Mouse (Mus musculus) gastrocnemius, postnatal 10 days (tissue): Measurements from ENCODE around the gene Mep1a. TPM values are rescaled to one million over a fixed set of nuclear protein-coding genes. Genes with fewer than 3 reads are reported as not detected.
"Not testable (repeated sequence)": the region's sequence is repeated elsewhere in the genome, so short reads cannot be mapped to it uniquely, and the experiment has no call there.

Experiments used
- DNase-seq: peaks from one replicate; pipeline ENCODE4 v3.0.0; 2021; ENCODE audit warnings: mixed read lengths
- long read RNA-seq, 2 experiments: library from polyadenylated mRNA; stranded (forward); transcript quantifications; one replicate each; pipeline ENCODE4 v2.0.0; 2021
- total RNA-seq, 2 experiments: library from RNA; stranded (reverse); gene quantifications; 2 replicates each; pipeline ENCODE4 v1.2.3; 2021

Mep1a gene
- total RNA-seq, result not detected
- long read RNA-seq, experiment 1, result 0 reads
- long read RNA-seq, experiment 2, result 0 reads

DNA sequence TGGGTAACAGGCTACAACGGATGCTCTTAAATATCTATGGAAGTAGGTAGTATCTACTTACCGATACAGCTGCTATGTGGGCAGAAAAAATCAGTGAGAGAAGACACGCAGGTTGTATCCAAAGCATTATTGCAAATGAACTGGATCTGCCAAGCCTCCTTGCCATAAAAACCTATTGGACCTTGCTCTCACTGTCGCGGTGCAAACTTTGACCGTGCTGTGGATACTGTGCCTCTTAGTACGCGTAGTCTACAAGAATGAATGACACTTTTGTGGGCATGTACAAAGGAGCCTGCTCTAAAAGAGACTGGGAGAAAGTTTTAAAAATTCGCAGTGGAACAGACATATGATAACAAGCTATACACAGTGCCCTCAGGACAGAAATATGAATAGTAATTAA lies at the start of gene Mep1a:
Gene Mep1a, minus strand, starts transcription at position 221 of the 400 bp plus-strand sequence.
- DNase-seq, result no peak

DNA sequence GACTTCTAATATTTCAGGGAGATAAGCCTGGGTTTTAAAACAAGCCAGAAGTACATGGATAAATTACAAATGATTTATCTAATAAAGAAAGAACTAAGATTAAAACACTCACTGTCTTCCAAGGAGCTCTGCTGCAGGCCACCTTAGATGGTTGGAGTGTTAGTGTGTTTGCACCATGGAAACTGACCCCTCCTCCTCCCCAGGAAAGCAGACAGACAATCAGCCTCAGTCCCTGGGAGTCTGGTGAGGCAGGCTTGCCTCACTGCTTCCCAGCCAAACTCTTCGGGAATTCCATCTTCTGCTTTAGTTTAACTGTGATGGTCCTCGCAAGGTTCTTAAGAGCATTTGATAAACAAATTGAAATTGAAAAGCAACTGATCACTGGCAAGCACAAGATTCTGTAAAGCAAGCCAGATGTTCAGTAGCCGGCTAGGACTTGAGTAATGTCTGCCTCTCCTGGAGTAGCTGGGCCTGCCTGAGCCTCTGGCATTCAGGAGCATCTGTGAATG lies 48.6 kb upstream of the Mep1a start:
- no peak for DNase-seq

DNA sequence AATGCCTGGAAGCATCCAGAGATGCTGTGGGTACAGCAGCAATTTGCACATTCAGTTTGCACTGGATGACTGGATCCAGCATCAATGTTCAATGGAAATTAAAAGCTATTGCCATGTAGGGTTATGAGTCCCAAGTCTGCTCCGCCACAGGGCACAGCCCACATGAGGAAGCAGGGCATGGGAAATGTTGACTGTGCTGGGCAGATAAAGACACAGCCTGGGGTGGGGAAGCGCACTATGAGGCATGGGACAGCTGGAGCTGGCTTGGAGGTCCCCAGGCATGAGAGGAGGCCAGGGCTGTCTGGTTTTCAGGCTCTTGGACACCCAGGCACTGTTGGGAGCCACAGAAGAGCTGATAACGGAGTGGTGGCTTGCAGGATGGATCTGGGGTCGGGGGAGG lies 41.4 kb upstream of the Mep1a start:
- no peak for DNase-seq

DNA sequence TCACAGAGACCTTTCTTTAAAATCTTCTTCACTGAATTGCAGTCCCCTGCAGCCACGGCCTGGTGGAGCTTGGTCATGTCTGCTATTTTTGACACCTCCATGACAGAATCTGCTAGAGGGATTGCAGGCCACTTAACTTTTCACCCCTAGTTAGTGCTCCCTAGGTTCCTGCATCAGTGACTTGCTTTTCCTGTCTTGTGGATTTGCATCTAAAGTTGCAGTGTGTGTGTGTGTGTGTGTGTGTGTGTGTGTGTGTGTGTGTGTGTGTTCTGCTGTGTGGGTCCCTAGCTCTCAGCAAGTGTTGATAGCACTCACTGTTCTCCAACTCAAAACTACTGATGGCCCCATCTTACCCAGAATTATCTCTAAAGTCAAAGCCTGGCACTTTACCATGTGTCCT lies 40.9 kb upstream of the Mep1a start, which contains the start of gene Ankrd66:
Gene Ankrd66, minus strand, starts transcription at position 101 of the 400 bp plus-strand sequence.
- no peak for DNase-seq

DNA sequence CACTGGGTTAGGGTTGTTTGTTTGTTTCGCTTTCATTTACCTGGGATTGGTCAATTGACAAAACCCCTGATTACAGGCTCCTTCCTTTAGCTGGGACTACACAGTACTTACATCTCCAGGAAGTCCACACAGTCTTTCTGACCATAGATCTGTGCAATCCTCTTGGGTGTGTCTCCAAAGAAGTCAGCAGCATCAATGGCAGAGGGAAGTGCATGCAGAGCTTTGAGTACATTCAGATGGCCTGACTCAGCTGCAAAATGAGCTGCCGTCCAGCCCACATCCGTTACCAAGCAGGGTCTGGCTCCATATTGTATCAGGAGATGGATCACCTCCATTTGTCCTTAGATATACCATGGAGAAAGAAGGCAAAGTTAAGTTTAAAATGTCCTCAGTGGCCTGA lies 36.2 kb upstream of the Mep1a start:
- no peak for DNase-seq

DNA sequence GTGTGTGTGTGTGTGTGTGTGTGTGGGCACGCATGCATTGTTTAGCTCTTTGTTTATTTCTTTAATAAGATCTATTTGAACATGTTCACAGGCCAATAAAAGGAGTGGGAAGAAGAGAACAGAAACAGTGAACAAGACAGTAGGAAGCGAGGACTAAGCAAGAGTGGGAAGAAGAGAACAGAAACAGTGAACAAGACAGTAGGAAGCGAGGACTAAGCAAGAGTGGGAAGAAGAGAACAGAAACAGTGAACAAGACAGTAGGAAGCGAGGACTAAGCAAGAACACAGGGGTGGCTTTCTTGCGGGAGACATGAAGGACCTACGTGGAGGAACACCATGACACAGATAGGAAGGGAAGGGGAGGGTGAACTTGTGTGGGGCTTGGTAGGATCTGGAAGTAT lies 34.2 kb upstream of the Mep1a start:
- not testable (repeated sequence) for DNase-seq

DNA sequence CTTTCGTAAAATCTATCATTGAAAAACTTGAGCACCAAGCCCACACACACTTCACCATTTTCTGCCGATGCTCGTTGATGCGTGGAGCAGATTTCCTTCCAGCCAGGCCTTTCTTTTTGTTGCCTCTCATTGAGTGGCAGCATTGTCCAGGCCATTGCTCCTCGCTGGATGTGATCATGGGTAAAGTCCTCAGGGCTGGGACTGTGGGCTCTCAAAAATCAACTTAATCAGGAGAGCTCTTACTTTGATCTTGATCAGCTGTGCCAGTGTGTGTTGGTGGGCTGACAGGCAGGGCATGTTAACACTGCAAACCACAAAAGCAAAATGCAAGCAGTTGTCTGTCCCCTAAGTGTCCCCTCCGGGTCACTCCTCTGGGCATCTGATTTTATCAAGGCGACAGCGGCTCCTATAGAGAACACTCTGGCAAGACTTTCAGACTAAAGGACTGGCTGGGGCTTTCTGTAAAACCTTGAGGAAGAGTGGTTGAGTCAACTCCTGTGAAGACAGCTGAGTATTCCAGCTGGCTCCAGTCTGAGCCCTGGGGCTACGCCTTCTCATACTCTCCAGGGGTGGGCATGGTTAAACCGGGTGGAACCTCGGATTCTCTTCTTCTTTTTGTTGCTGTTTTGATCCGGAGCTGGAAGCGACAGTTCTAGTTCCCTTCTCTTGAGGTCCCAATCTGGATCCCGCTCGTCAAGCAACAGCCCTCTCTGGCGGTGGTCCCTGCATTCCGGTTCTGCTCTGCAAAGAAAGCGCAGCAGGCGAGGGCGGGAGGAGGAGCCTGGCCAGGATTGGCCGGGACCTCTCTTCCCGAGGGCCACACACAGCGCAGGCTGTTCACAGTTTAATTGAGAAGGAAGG lies 32.0 kb upstream of the Mep1a start:
- DNase-seq, result peak; percentile 50

DNA sequence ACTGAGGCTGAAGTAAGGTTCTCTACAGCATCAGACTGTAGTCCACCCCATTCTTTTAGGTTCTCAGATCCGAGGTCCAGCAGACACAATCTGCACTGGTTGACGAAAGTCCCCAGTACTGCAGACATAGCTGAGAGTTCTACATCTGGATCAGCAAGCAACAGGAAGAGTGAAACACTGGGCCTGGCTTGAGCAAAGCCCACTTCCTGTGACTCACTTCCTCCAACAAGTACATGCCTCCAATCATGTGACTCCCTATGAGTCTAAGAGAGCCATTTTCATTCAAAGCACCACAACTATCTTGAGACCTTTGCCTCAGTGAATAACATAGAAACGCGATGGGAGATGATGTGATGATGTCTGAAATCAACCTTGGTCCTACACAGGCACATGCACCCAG lies 28.6 kb upstream of the Mep1a start:
- no peak for DNase-seq

DNA sequence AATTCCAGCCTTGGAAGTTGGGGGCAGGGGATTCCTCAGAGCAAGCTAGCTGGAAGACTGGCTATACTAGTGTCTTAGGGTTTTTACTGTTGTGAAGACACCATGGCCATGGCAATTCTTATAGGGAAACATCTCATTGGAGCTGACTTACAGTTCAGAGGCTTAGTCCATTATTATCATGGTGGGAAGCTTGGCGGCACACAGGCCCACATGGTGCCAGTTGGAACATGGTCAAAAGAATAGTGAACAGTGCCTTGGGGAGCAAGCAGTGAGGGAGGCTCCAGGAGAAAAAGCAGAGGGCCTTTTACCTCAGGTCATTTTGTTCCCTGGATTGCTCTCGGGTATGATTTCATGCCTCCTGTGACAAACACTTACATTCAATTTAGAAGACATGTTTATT lies 27.9 kb upstream of the Mep1a start:
- no peak for DNase-seq

DNA sequence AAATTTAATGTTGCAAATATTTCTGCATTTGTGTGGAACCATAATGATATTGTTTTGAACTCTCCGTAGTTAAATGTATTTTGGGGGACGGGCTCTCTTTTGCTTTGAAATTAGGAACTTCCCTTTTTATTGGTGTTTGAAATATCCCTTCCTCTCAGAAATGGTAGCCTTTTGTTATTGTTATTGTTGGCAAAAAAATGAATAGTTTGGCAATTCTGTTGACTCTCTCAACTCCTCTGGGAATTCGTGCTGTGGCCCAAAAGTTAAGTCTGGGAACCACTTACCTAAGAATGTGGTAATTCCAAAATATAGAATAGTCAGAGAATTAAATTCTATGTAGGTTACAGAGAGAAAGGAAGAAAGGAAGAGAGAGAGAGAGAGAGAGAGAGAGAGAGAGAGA lies 17.6 kb upstream of the Mep1a start:
- DNase-seq, result no peak

DNA sequence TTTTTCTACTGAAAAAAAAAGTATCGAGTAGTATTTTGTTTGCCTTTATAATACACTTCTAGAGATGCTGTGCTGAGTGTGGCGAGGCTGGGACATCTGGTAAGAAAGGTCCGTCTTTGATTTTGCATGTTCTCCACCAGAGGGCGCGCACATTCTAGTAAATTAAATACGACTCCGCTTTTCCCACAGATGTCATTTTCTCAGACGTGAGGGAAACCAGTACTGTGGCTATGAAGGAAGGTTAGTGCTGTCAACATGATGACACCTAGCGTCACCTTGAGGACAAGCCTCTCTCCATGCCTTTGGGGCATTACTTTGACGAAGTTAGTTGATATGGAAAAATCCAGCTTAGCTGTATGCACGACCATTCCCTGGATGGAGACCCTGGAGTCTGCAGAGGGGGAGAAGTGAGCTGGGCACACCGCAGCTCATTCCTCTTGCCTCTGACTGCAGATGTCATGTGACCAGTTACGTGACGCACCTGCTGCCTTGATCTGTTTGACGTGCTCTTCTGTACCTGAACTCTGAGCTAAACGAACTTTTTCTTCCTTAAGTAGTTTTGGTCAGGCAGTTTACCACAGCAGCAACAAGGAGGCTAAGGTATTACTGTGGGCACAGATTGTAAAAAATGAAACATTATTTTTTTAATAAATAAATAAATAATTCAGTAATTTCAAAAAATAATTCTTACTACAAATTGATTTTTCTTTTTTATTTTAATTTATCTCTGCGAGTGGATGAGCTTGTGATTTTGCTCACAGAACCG lies 16.2 kb upstream of the Mep1a start:
- DNase-seq, result peak; percentile 67

DNA sequence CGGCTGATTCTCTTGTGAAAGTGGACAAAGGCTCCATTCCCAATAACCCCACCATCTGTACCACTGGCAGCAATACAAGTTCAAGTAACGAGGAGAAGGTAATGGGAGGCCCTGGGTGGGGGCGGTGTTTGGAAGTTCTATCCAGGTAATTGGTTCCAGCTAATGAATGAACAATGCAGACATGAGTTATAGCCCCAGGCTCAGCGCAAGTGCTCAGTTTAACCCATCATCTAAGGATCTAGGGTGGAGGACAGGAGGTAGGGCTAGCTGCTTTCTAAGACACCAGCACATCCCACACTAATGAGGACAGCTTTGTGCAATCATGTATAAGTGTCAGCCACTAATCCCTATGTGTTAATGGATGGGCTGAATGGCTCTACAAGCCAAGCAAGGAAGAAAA lies 8.2 kb upstream of the Mep1a start:
- DNase-seq, result no peak

DNA sequence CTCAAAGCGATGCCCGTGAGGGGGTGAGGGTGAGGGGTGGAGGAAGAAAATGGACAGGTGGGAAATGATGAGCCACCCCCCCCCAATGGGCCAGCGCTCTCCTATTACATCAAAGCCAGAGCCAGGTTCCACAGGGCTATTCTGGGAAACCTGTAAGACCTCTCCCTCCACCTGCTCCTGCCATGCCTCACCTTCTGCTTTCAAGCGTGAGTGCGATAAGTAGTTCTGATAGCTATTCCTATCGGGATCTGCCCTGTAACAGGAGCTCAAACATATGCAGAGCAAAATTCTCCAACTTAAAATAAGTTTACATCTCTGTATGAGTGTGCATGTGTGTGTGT lies 2.0 kb upstream of the Mep1a start:
- DNase-seq, result no peak

DNA sequence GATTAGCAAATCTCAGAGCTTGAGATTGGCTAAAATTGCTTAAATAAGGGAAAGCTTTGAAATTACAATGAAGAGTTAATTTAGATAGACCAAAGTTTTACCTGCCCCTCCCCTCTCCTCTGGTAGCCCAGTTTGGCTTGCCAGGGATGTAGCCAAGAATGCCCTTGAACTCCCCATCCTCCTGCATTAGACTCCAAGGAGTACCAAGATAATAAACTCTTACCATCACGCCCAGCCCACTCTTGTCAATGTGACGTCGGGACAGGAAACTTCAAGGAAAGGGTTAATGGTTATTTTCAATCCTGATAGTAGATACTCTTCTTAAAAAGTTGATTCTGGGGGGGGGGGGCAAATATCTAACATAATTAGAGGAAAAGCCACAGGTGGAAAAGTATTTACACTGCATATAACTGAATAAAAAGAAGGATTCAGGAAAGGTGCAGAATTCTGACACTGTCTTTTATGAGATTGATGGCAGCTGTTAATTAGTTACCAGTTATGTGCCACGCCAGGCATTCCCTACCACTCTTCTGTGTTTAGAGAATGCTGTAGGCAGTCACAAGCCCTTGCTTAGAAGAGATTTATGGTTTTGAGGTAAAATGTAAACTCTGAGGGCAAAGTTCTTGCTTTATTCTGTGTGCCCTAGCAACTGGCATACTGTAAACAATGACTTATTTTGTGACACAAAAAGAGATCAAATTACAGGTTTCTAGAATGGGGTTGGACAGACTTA lies 1.4 kb upstream of the Mep1a start:
- DNase-seq, result no peak

DNA sequence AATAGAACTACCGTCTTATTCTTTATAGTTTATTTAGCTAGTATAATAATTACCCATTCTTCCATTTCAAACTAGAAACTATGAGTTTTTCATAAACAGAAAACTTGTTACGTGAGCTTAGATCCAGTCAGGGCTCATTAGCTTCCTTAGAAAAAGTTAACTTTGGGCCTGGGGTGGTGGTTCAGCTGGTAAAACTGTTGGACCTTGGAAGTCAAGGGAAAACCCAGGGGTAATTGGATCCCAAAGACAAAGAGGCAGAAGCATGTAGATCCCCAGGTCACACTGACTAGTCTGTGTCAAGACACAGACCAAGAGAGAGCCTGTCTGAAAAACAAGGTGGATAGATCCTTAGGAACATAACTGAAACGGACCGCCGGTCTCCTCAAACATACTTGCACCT lies 981 bp downstream of the Mep1a start:
- no peak for DNase-seq

DNA sequence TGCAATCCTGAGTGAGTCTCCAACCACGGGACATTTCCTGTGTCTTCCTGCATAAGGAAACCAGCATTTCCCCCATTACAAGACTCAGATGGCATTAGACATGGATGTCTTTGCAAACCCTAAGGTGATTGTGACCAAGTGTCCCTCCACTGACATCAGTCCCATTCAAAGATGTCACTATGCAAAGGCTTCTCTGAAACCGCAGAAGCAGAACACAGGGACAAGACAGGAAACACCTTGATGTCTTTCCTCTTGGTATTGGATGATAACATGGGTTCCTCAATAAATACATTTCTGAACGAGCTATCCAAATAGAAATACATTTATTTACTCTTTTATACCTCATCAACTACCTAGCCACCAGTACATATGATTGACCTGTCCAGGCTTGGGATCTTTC lies 1.4 kb downstream of the Mep1a start:
- DNase-seq, result no peak

DNA sequence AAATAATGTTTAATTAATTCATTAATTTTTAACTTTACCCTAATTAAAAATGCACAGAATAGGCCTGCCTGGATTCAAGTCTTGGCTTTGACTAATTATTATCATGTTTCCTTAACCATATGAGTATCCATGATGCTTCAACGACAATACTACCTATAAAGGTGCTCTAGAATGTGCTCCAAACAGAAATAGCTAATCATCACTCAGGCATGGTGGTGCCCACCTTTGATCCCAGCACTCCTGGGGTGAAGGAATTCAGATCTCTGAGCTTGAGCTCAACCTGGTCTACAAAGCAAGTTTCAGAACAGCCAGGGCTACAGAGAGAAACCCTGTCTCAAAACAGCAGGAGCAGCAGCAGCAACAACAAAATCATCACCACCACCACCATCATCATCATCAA lies 2.1 kb downstream of the Mep1a start:
- no peak for DNase-seq

DNA sequence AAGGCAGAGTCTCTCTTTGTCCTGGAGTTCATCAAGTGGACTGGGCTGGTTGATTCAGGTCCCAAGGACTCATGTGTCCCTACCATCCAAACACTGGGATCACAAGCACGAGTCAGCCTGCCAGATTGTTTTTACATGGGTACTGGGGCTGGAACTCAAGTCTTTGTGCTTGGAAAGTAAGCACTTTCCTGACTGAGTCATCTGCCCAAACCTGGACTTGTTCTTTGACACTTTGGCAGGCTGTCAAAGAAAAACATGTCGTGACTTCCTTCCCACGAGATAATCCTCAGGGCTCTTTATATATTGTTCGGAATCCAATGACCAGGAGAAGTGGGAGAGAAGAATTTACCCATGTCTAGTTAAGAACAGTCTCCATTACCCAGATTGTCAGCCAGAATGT lies 5.1 kb downstream of the Mep1a start:
- DNase-seq, result no peak

DNA sequence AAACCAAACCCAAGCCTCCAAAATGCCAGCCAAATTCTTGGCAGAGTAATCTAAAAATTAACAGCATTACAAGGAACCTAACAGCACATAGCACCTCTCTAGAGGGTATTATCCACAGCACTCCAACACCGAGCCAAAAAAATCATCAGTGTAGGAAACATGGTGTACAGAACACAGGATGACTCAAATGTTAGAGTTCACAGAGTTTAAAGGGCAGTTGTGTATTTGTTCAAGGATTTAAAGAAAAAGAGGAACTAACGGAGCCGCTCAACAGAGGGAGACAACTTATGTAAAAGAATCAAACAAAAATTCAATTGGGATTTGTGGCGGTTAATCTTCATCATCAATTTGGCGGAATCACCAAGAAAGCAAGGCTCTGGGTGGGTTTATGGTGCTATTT lies 7.1 kb downstream of the Mep1a start:
- no peak for DNase-seq

DNA sequence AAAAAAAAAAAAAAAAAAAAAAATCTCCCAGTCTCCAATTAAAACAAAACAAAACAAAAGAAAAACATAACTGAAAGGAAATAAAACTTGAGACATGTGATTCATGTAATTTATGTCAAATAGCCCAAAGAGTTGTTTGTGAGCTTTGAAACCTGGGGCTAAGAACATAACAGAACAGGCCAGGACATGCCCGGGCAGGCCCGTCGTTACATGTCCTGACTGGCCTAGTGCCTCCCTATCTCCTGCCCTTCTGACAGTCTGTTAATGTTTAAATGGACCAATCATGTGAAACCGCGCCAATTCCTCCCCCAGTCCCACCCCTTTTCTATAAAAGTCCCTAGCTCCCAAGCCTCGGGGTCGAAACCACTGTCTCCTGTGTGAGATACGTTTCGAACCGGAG lies 12.2 kb downstream of the Mep1a start:
- DNase-seq, result not testable (repeated sequence)

DNA sequence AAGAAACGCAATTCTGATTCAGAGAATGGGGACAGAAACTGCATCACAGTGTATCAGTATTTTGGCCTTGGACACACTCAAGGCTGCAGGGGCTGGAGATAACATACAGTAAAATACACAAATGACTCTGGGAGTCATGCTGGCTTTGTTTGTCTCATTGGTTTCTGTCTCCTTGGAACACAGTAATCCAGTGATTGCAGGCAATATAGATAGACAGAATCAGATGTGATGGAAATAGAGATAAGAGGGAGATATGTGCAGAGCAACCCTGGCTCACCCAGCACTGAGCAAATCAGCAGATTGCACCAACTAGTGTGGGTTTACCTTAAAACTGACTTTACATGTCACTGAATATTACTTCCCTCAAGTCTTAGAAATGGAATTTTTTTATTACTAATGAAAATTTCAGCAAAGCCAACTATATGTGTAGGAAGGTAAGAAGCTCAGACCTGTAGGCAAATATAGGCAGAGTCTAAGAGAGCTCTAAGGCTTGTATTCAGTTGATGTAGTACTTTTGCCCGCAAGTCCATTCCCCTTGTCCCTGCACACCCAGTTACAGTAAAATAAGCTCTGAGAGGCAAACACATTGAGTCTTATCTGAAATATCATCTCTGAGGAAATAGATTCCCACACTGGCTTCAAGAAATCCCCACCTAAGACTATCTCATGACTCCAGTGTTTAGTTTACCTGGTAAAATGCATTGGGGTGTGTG lies 14.0 kb downstream of the Mep1a start:
- no peak for DNase-seq

DNA sequence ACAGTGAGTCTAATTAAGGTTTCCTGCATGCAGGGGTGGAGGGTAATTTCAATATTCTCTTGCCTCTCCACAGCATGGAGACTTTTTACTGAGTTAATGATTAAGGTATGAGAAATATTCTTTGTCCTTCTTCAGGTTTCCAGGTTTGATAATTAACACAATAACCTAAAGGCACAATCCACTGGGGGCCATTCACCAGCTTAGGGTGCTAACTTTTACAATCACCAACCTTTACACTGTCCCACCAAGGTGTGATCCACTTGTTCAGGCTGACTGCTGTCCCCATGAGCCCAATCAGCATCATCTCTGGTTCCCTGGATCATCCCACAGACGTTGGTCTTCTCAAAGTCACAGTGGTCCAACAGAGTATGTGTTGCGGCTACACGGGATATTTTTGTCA lies 16.6 kb downstream of the Mep1a start:
- DNase-seq, result no peak
